Mouse (Mus musculus) olfactory bulb, adult 2 months (tissue): ENCODE measurements around the gene Hectd1.

Experiments used
- CTCF ChIP-seq: fragments of 200-500 bp; IDR thresholded peaks from 2 replicates; pipeline ENCODE4 v1.5.1; 2012; ENCODE audit warnings: low read depth, mild to moderate bottlenecking, low read length, moderate library complexity; ENCODE audit not compliant: insufficient read depth
- POLR2A ChIP-seq: fragments of 200-500 bp; IDR thresholded peaks from 2 replicates; pipeline ENCODE4 v1.6.1; 2012; ENCODE audit warnings: mild to moderate bottlenecking, low read depth, low read length, moderate library complexity; ENCODE audit not compliant: insufficient read depth

- TF ChIP-seq CTCF (no peak), POLR2A (no peak)
Observed at GRCm38 (mm10) chr12:51821256-51821655, 8.1 kb downstream of the Hectd1 start.
